Mouse (Mus musculus) embryonic facial prominence, embryonic 15.5 days (tissue): Measurements from ENCODE around the gene Vwf. TPM values are rescaled to one million over a fixed set of nuclear protein-coding genes. Genes with fewer than 3 reads are reported as not detected.
A peak's percentile ranks its signal among the peaks of the same experiment; 100 is the strongest.

Experiments used
- ATAC-seq: fragments of 200-750 bp; cut with Nextera tagmentation; 2 replicates; pipeline ENCODE4 v1.8.0; 2017; ENCODE audit warnings: low read depth, moderate TSS enrichment; ENCODE audit not compliant: insufficient number of reproducible peaks, low FRiP score, low TSS enrichment
- H3K27ac ChIP-seq: fragments of 300-500 bp; sonication (generic); replicated peaks from 2 replicates; pipeline ENCODE4 v1.5.1; 2015; ENCODE audit warnings: mild to moderate bottlenecking, inconsistent platforms
- H3K27me3 ChIP-seq: fragments of 300-500 bp; sonication (generic); 2 replicates; pipeline ENCODE4 v1.6.1; 2015; ENCODE audit warnings: inconsistent platforms
- H3K36me3 ChIP-seq: fragments of 300-500 bp; sonication (generic); 2 replicates; pipeline ENCODE4 v1.6.1; 2015; ENCODE audit warnings: mild to moderate bottlenecking, inconsistent platforms
- H3K4me1 ChIP-seq: fragments of 300-500 bp; sonication (generic); 2 replicates; pipeline ENCODE4 v1.6.1; 2015; ENCODE audit warnings: inconsistent platforms
- H3K4me2 ChIP-seq: fragments of 300-500 bp; sonication (generic); replicated peaks from 2 replicates; pipeline ENCODE4 v1.6.1; 2015; ENCODE audit warnings: mild to moderate bottlenecking, inconsistent platforms
- H3K4me3 ChIP-seq: fragments of 300-500 bp; sonication (generic); replicated peaks from 2 replicates; pipeline ENCODE4 v1.5.1; 2015; ENCODE audit warnings: mild to moderate bottlenecking, inconsistent platforms
- H3K9ac ChIP-seq: fragments of 300-500 bp; sonication (generic); 2 replicates; pipeline ENCODE4 v1.6.1; 2015; ENCODE audit warnings: inconsistent platforms
- H3K9me3 ChIP-seq: fragments of 300-500 bp; sonication (generic); replicated peaks from 2 replicates; pipeline ENCODE4 v1.6.1; 2016; ENCODE audit warnings: inconsistent platforms
- WGBS: fragments of 180-500 bp; shearing (Covaris S2); methylation state at CpG from one replicate; pipeline ENCODE4 v1.1.7; 2015; 5-methylcytosine and 5-hydroxymethylcytosine counted together
- polyA plus RNA-seq: library from polyadenylated mRNA; unstranded; fragments of >200 nt; fragmentation: Nextera tagmentation; extraction: Ambion mirVana; gene quantifications from 2 replicates; pipeline ENCODE4 v1.2.1, GENCODE M21; 2015

The Vwf gene
- polyA plus RNA-seq, 1 experiment from 2014 or later, result 9.4 TPM

- no peaks in the 10 kb centered on the region for H3K9me3 ChIP-seq
- no peak overlapping the region for H3K4me2 ChIP-seq
- H3K27me3 ChIP-seq, result no peaks in the 10 kb centered on the region
- no peak overlapping the region for H3K4me3 ChIP-seq
- peaks cover 39% of the 10 kb centered on the region for H3K4me1 ChIP-seq
- no peaks in the 10 kb centered on the region for H3K36me3 ChIP-seq
- ATAC-seq, result no peak
- WGBS, result 76% methylated on average over 8 of the region's 8 CpGs
- no peak overlapping the region for H3K27ac ChIP-seq
- 0 out of 2 replicates have a peak overlapping the region, but pooled peaks have one; percentile 15 for H3K9ac ChIP-seq
Observed at GRCm38 (mm10) chr6:125600669-125601068, 54.1 kb downstream of the Vwf start.

GRCm38 (mm10) chr6:125601190-125601589 lies 54.6 kb downstream of the Vwf start:
- Histone ChIP-seq H3K9me3 (no peaks in the 10 kb centered on the region), H3K27me3 (no peaks in the 10 kb centered on the region), H3K4me1 (peaks cover 39% of the 10 kb centered on the region), H3K36me3 (no peaks in the 10 kb centered on the region), H3K4me3 (no peak overlapping the region), H3K4me2 (no peak overlapping the region), H3K27ac (no peak overlapping the region), H3K9ac (no peak overlapping the region)
- WGBS, result 53% methylated on average over 4 of the region's 4 CpGs
- no peak for ATAC-seq

- no peak for ATAC-seq
- H3K36me3 ChIP-seq, result no peaks in the 10 kb centered on the region
- H3K9ac ChIP-seq, result no peak overlapping the region
- H3K4me1 ChIP-seq, result peaks cover 39% of the 10 kb centered on the region
- no peaks in the 10 kb centered on the region for H3K27me3 ChIP-seq
- WGBS, result 32% methylated on average over 5 of the region's 5 CpGs
- H3K9me3 ChIP-seq, result no peaks in the 10 kb centered on the region
- no peak overlapping the region for H3K4me2 ChIP-seq
- peak overlapping the region; percentile 34; the same call in 1 of the 2 replicates for H3K27ac ChIP-seq
- no peak overlapping the region for H3K4me3 ChIP-seq
Observed at GRCm38 (mm10) chr6:125601748-125602147, 55.2 kb downstream of the Vwf start.

GRCm38 (mm10) chr6:125602354-125602753 lies 55.8 kb downstream of the Vwf start:
- Histone ChIP-seq H3K9ac (no peak overlapping the region), H3K4me3 (no peak overlapping the region), H3K27ac (peak overlapping the region; percentile 34; the same call in 1 of the 2 replicates), H3K36me3 (no peaks in the 10 kb centered on the region), H3K9me3 (no peaks in the 10 kb centered on the region), H3K4me1 (peaks cover 39% of the 10 kb centered on the region), H3K27me3 (no peaks in the 10 kb centered on the region), H3K4me2 (no peak overlapping the region)
- no peak for ATAC-seq
- WGBS, result 73% methylated on average over 5 of the region's 5 CpGs

DNA sequence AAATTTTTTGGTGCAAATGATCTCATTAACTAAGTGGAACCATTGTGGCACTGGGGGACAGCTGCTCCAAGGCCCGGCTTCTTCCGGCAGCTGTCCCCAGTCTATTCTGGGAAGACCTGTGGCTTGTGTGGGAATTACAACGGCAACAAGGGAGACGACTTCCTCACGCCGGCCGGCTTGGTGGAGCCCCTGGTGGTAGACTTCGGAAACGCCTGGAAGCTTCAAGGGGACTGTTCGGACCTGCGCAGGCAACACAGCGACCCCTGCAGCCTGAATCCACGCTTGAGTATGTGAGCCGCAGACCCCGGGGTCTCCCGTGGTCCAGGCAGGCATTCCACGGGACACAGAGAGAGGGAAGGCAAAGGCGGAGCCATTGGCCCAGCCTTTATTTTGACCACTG lies 56.7 kb downstream of the Vwf start:
- Histone ChIP-seq H3K36me3 (no peaks in the 10 kb centered on the region), H3K9ac (no peak overlapping the region), H3K4me2 (peak overlapping the region; percentile 28), H3K9me3 (no peaks in the 10 kb centered on the region), H3K4me3 (no peak overlapping the region; the same call in 1 of the 2 replicates), H3K27ac (no peak overlapping the region), H3K4me1 (peaks cover 39% of the 10 kb centered on the region), H3K27me3 (no peaks in the 10 kb centered on the region)
- peak; percentile 69; the same call in 1 of the 2 replicates for ATAC-seq
- 7% methylated on average over 18 of the region's 18 CpGs for WGBS

- Histone ChIP-seq H3K27ac (0 out of 2 replicates have a peak overlapping the region, but pooled peaks have one; percentile 44), H3K9ac (no peak overlapping the region), H3K4me2 (peak overlapping the region; percentile 28; the same call in 1 of the 2 replicates), H3K27me3 (no peaks in the 10 kb centered on the region), H3K4me3 (no peak overlapping the region; the same call in 1 of the 2 replicates), H3K4me1 (peaks cover 39% of the 10 kb centered on the region), H3K36me3 (no peaks in the 10 kb centered on the region), H3K9me3 (no peaks in the 10 kb centered on the region)
- ATAC-seq, result no peak
- 79% methylated on average over 26 of the region's 26 CpGs for WGBS
Observed at GRCm38 (mm10) chr6:125603678-125604462, 57.3 kb downstream of the Vwf start.

DNA sequence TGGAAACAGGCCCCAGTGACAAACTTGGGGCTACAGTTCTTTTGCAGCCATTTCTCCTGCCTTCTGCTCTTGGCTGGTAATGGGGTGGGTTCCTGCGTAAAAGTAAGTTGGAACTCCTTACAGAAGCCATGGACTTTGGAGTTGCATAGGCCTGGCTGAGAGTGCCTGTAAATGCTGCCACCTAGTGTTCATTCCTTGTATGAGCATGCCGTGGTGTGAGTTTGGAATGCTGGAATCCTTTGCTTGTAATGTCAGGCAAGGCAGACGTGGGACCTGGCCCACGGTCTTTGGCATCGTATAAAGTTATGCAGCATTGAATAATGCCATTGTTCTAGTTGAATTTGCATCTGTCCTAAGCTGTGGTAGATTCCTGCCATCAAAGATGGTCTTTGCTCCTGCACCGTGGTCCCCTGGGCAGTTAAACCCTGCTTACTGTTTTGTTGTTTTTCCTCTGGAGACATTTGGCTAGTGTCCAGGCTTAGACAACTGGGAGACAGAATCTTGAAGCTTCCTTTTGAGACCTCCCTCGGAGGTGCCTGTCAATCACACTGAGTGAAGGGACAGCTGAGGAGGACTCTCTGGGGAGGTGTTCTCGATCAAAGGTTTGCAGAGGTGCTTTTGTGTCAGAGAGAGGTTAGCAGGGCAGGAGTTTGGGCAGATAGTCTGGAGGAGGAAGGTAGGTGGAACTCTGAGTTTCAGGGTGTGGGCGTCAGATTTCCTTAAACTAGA lies 58.1 kb downstream of the Vwf start:
- Histone ChIP-seq H3K4me1 (peaks cover 39% of the 10 kb centered on the region), H3K36me3 (no peaks in the 10 kb centered on the region), H3K27ac (no peak overlapping the region), H3K9me3 (no peaks in the 10 kb centered on the region), H3K27me3 (no peaks in the 10 kb centered on the region), H3K9ac (no peak overlapping the region), H3K4me2 (no peak overlapping the region), H3K4me3 (no peak overlapping the region)
- ATAC-seq, result no peak
- WGBS, result 23% methylated on average over 9 of the region's 9 CpGs

DNA sequence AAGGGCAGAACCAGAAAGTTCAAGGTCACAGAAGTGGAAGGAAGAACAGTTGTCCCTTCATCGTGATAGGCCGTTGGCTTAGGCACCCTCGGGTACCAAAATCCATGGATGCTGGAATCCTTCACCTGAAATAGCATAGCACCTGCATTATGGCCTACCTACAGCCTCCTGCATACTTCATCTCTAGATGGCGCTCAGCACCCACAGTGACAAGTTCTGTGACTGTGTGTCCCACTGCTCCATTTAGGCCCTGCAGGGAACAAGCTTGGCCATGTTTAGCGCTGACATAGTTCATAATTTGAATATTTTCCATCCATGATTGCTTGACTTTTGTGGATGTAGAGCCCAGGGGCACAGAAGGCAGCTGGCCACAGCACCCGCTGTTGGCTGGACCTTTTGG lies 62.5 kb downstream of the Vwf start:
- no peaks in the 10 kb centered on the region for H3K27me3 ChIP-seq
- no peak overlapping the region for H3K4me2 ChIP-seq
- peaks cover 11% of the 10 kb centered on the region for H3K4me1 ChIP-seq
- no peaks in the 10 kb centered on the region for H3K36me3 ChIP-seq
- H3K27ac ChIP-seq, result no peak overlapping the region
- no peaks in the 10 kb centered on the region for H3K9me3 ChIP-seq
- ATAC-seq, result no peak
- no peak overlapping the region for H3K4me3 ChIP-seq
- 70% methylated on average over 6 of the region's 6 CpGs for WGBS
- H3K9ac ChIP-seq, result no peak overlapping the region

DNA sequence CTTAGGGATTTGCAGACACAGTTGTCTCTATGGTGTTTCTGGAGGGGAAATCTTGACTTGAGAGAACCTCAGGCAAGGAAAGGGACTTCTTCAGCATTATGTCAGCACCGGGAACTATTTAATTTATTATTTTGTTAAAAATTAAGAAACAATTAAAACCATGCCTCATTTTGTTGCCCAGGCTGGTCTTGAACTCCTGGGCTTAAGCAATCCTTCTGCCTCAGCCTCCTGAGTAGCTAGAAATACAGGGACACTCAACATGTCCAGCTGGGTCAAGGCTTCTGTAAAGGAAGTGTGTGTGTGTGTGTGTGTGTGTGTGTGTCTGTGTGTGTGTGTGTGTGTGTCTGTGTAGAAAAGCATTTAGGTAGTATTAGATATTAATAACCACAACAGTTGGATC lies 71.3 kb downstream of the Vwf start:
- no peak overlapping the region for H3K27ac ChIP-seq
- H3K9ac ChIP-seq, result no peak overlapping the region
- WGBS, result 80% methylated on average over 1 of the region's 1 CpGs
- no peaks in the 10 kb centered on the region for H3K36me3 ChIP-seq
- no peak overlapping the region for H3K4me3 ChIP-seq
- ATAC-seq, result no peak
- H3K4me1 ChIP-seq, result no peaks in the 10 kb centered on the region
- no peaks in the 10 kb centered on the region for H3K27me3 ChIP-seq
- no peaks in the 10 kb centered on the region for H3K9me3 ChIP-seq
- no peak overlapping the region for H3K4me2 ChIP-seq

- Histone ChIP-seq H3K36me3 (no peaks in the 10 kb centered on the region), H3K9me3 (no peaks in the 10 kb centered on the region), H3K4me3 (no peak overlapping the region), H3K4me2 (no peak overlapping the region), H3K9ac (no peak overlapping the region), H3K27me3 (no peaks in the 10 kb centered on the region), H3K27ac (no peak overlapping the region), H3K4me1 (no peaks in the 10 kb centered on the region)
- 45% methylated on average over 6 of the region's 6 CpGs for WGBS
- ATAC-seq, result no peak
Observed at GRCm38 (mm10) chr6:125620764-125621163, 74.2 kb downstream of the Vwf start.

DNA sequence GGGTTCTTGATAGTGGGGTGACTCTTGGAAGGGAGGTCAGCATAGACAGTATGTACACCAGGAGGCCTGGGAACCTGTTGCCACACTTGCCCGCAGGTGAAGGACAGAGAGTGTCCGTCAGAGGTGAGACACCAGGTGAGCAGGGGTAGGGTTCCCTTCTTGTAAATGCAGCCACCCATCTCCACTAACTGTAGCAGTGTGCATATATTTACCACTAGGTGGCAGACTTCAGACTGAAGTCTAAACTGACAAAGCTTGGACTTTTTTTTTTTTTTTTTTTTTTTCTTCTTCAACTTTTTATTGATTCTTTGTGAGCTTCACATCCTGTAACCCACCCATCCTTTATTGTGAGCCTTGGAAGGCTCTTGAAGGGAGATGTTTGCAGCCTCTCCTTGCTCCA lies 75.9 kb downstream of the Vwf start:
- Histone ChIP-seq H3K4me3 (no peak overlapping the region), H3K27ac (no peak overlapping the region), H3K4me1 (no peaks in the 10 kb centered on the region), H3K4me2 (no peak overlapping the region), H3K9me3 (no peaks in the 10 kb centered on the region), H3K36me3 (no peaks in the 10 kb centered on the region), H3K9ac (no peak overlapping the region), H3K27me3 (no peaks in the 10 kb centered on the region)
- 59% methylated on average over 2 of the region's 2 CpGs for WGBS
- ATAC-seq, result no peak
